Mouse (Mus musculus) midbrain, embryonic 11.5 days (tissue): ENCODE measurements around the gene Mrpl1. TPM values are rescaled to one million over a fixed set of nuclear protein-coding genes. Genes with fewer than 3 reads are reported as not detected.

Source experiments
- ATAC-seq: fragments of 200-750 bp; cut with Nextera tagmentation; 2 replicates; pipeline ENCODE4 v1.8.0; 2017; ENCODE audit warnings: moderate TSS enrichment, moderate library complexity; ENCODE audit not compliant: low FRiP score
- DNase-seq: peaks from one replicate; pipeline ENCODE4 v3.0.0; 2015; ENCODE audit warnings: low spot score; ENCODE audit errors: missing footprints
- H3K27ac ChIP-seq: fragments of 300-500 bp; sonication (generic); 2 replicates; pipeline ENCODE4 v1.5.1; 2014; ENCODE audit warnings: low read depth, low read length
- H3K27me3 ChIP-seq: fragments of 300-500 bp; sonication (generic); 2 replicates; pipeline ENCODE4 v1.6.1; 2014; ENCODE audit warnings: mild to moderate bottlenecking, low read length, moderate library complexity, mixed read lengths; ENCODE audit not compliant: control insufficient read depth, insufficient read depth
- H3K36me3 ChIP-seq: fragments of 300-500 bp; sonication (generic); 2 replicates; pipeline ENCODE4 v1.6.1; 2014; ENCODE audit warnings: mild to moderate bottlenecking, low read length, moderate library complexity, mixed read lengths; ENCODE audit not compliant: control insufficient read depth, insufficient read depth
- H3K4me1 ChIP-seq: fragments of 300-500 bp; sonication (generic); 2 replicates; pipeline ENCODE4 v1.6.1; 2014; ENCODE audit warnings: low read length; ENCODE audit not compliant: control insufficient read depth, insufficient read depth
- H3K4me2 ChIP-seq: fragments of 300-500 bp; sonication (generic); 2 replicates; pipeline ENCODE4 v1.6.1; 2014; ENCODE audit warnings: mild to moderate bottlenecking, moderate library complexity
- H3K4me3 ChIP-seq: fragments of 300-500 bp; sonication (generic); 2 replicates; pipeline ENCODE4 v1.5.1; 2014; ENCODE audit warnings: low read depth, low read length
- H3K9ac ChIP-seq: fragments of 300-500 bp; sonication (generic); 2 replicates; pipeline ENCODE4 v1.6.1; 2014; ENCODE audit warnings: low read length
- H3K9me3 ChIP-seq: fragments of 300-500 bp; sonication (generic); 2 replicates; pipeline ENCODE4 v1.6.1; 2016; ENCODE audit warnings: low read length; ENCODE audit not compliant: control insufficient read depth
- WGBS: fragments of 180-500 bp; shearing (Covaris S2); extraction: QIAGEN DNeasy Blood & Tissue Kit; methylation state at CpG from one replicate; pipeline ENCODE4 v1.1.7; 2014; 5-methylcytosine and 5-hydroxymethylcytosine counted together
- polyA plus RNA-seq: library from polyadenylated mRNA; unstranded; fragments of >200 nt; fragmentation: Nextera tagmentation; extraction: Ambion mirVana; gene quantifications from 2 replicates; pipeline ENCODE4 v1.2.1, GENCODE M21; 2014

The Mrpl1 gene
- polyA plus RNA-seq, 1 experiment from 2014 or later, result 22.4 TPM

GRCm38 (mm10) chr5:96221812-96222585 lies 12.7 kb downstream of the Mrpl1 start:
- no peak overlapping the region for H3K4me3 ChIP-seq
- H3K9ac ChIP-seq, result no peak overlapping the region
- DNase-seq (no peak), ATAC-seq (no peak)
- WGBS, result 77% methylated on average over 5 of the region's 5 CpGs
- H3K27me3 ChIP-seq, result no peaks in the 10 kb centered on the region
- no peak overlapping the region for H3K4me2 ChIP-seq
- no peaks in the 10 kb centered on the region for H3K4me1 ChIP-seq
- H3K36me3 ChIP-seq, result 0 out of 2 replicates have a peak, but pooled peaks cover 2% of the 10 kb centered on the region
- H3K27ac ChIP-seq, result no peak overlapping the region
- no peaks in the 10 kb centered on the region for H3K9me3 ChIP-seq

- Histone ChIP-seq H3K27ac (no peak overlapping the region), H3K9me3 (no peaks in the 10 kb centered on the region), H3K9ac (no peak overlapping the region), H3K4me3 (no peak overlapping the region), H3K4me1 (no peaks in the 10 kb centered on the region), H3K36me3 (0 out of 2 replicates have a peak, but pooled peaks cover 2% of the 10 kb centered on the region), H3K27me3 (no peaks in the 10 kb centered on the region), H3K4me2 (no peak overlapping the region)
- ATAC-seq, result no peak
- 96% methylated on average over 3 of the region's 3 CpGs for WGBS
- DNase-seq, result no peak
These were observed 13.7 kb downstream of the Mrpl1 start for GRCm38 (mm10) chr5:96222964-96223363.

DNA sequence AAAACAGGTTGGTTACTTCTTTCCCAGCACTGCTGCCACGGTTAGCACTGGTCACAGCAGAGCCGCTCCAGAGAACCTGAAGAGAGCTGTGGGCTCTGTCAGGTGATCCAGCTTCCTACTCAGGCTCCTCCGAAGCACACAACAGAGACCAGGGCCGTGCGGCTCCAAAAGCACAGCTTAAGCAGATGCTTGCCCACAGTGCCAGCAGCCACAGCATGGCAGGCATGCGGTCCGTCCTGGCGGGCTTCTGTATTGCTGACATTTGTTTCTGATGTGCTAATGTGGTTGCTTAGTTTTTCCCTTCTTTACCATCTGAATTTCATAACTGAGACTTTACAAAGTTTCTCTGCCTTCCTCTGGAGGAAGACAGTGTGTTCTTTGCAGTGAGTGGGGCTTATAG lies 17.2 kb downstream of the Mrpl1 start:
- Histone ChIP-seq H3K4me2 (no peak overlapping the region), H3K9ac (no peak overlapping the region), H3K9me3 (no peaks in the 10 kb centered on the region), H3K27ac (no peak overlapping the region), H3K27me3 (no peaks in the 10 kb centered on the region), H3K4me3 (no peak overlapping the region), H3K4me1 (no peaks in the 10 kb centered on the region), H3K36me3 (0 out of 2 replicates have a peak, but pooled peaks cover 2% of the 10 kb centered on the region)
- 98% methylated on average over 8 of the region's 8 CpGs for WGBS
- ATAC-seq (no peak), DNase-seq (no peak)

- Histone ChIP-seq H3K27ac (no peak overlapping the region), H3K9me3 (no peaks in the 10 kb centered on the region), H3K4me2 (no peak overlapping the region), H3K9ac (no peak overlapping the region), H3K36me3 (0 out of 2 replicates have a peak, but pooled peaks cover 2% of the 10 kb centered on the region), H3K4me1 (no peaks in the 10 kb centered on the region), H3K4me3 (no peak overlapping the region), H3K27me3 (no peaks in the 10 kb centered on the region)
- WGBS, result 92% methylated on average over 2 of the region's 2 CpGs
- ATAC-seq (no peak), DNase-seq (no peak)
These were observed 19.7 kb downstream of the Mrpl1 start for GRCm38 (mm10) chr5:96228967-96229366.

GRCm38 (mm10) chr5:96238797-96239196 lies 29.5 kb downstream of the Mrpl1 start:
- WGBS, result 96% methylated on average over 5 of the region's 5 CpGs

DNA sequence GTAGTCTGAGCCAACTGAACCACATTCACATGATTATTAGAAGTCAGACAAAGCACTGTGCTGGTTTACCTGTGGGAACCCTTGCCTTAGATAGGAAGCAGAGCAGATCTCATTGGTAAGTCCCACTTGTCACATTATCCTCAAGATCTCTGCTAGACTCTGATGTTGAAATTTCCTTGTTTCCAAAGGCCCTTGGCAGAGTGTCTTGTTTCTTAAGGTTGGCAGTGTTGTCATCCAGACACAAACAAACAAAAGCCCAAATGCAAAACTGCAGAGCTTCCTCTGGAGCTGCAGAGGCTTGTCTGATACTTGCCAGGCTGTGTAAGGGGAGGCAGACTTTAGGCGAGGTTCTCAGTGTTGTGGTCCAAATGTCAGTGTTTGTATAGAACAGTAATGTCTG lies 31.6 kb downstream of the Mrpl1 start:
- ATAC-seq (no peak), DNase-seq (no peak)
- 94% methylated on average over 1 of the region's 1 CpGs for WGBS
- H3K36me3 ChIP-seq, result peaks cover 2% of the 10 kb centered on the region; the same call in 1 of the 2 replicates
- no peaks in the 10 kb centered on the region for H3K9me3 ChIP-seq
- no peak overlapping the region for H3K27ac ChIP-seq
- no peaks in the 10 kb centered on the region for H3K4me1 ChIP-seq
- H3K27me3 ChIP-seq, result no peaks in the 10 kb centered on the region
- no peak overlapping the region for H3K9ac ChIP-seq
- H3K4me2 ChIP-seq, result no peak overlapping the region
- H3K4me3 ChIP-seq, result no peak overlapping the region

More at GRCm38 (mm10) chr5:96238797-96239196, 29.5 kb downstream of the Mrpl1 start:
- H3K36me3 ChIP-seq, result peaks cover 2% of the 10 kb centered on the region; the same call in 1 of the 2 replicates
- H3K27ac ChIP-seq, result no peak overlapping the region
- no peak overlapping the region for H3K4me3 ChIP-seq
- H3K27me3 ChIP-seq, result no peaks in the 10 kb centered on the region
- DNase-seq, result no peak
- H3K9ac ChIP-seq, result no peak overlapping the region
- no peak overlapping the region for H3K4me2 ChIP-seq
- no peak for ATAC-seq
- no peaks in the 10 kb centered on the region for H3K9me3 ChIP-seq
- no peaks in the 10 kb centered on the region for H3K4me1 ChIP-seq

- no peak overlapping the region for H3K4me3 ChIP-seq
- 87% methylated on average over 1 of the region's 1 CpGs for WGBS
- DNase-seq (no peak), ATAC-seq (no peak)
- H3K4me2 ChIP-seq, result no peak overlapping the region
- H3K4me1 ChIP-seq, result no peaks in the 10 kb centered on the region
- no peak overlapping the region for H3K9ac ChIP-seq
- H3K27ac ChIP-seq, result no peak overlapping the region
- H3K27me3 ChIP-seq, result no peaks in the 10 kb centered on the region
- no peaks in the 10 kb centered on the region for H3K9me3 ChIP-seq
- H3K36me3 ChIP-seq, result no peaks in the 10 kb centered on the region
These were observed 35.2 kb downstream of the Mrpl1 start for GRCm38 (mm10) chr5:96244511-96244910.

DNA sequence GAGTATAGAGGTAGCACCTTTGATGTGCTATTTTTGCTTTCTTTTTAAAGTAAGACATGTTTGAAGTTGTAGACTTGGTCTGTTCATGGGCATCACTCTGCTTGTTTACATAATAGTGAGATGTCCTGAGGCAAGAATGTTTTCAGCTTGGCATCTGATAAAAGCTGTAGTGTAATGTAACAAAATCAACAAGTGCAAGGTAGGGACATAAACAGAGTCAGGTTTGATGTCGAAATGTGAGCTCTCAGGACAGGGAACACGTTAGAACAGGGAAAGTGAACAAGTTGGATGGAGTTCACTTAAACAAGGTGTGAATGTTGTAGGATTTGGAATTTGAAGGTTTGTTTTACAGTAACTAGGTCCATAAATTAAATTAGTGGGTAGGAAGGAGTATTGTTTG lies 44.7 kb downstream of the Mrpl1 start:
- no peak overlapping the region for H3K27ac ChIP-seq
- H3K9me3 ChIP-seq, result no peaks in the 10 kb centered on the region
- H3K36me3 ChIP-seq, result no peaks in the 10 kb centered on the region
- no peak overlapping the region for H3K4me2 ChIP-seq
- no peak overlapping the region for H3K4me3 ChIP-seq
- no peak overlapping the region for H3K9ac ChIP-seq
- 86% methylated on average over 2 of the region's 2 CpGs for WGBS
- ATAC-seq (no peak), DNase-seq (no peak)
- no peaks in the 10 kb centered on the region for H3K27me3 ChIP-seq
- H3K4me1 ChIP-seq, result no peaks in the 10 kb centered on the region

- Histone ChIP-seq H3K9ac (no peak overlapping the region), H3K27ac (no peak overlapping the region), H3K4me2 (no peak overlapping the region), H3K4me3 (no peak overlapping the region), H3K36me3 (no peaks in the 10 kb centered on the region), H3K4me1 (no peaks in the 10 kb centered on the region), H3K27me3 (no peaks in the 10 kb centered on the region), H3K9me3 (no peaks in the 10 kb centered on the region)
- 81% methylated on average over 3 of the region's 3 CpGs for WGBS
- ATAC-seq (no peak), DNase-seq (no peak)
These were observed 45.9 kb downstream of the Mrpl1 start for GRCm38 (mm10) chr5:96255166-96255565.
